Mouse (Mus musculus) heart, embryonic 13.5 days (tissue): ENCODE measurements around the gene Scarf1. TPM values are rescaled to one million over a fixed set of nuclear protein-coding genes. Genes with fewer than 3 reads are reported as not detected.

Experiments
- ATAC-seq: fragments of 200-750 bp; cut with Nextera tagmentation; 2 replicates; pipeline ENCODE4 v1.8.0; 2017; ENCODE audit warnings: moderate TSS enrichment; ENCODE audit not compliant: insufficient number of reproducible peaks, low FRiP score, low TSS enrichment; ENCODE audit errors: extremely low read depth
- H3K27ac ChIP-seq: fragments of 300-500 bp; sonication (generic); replicated peaks from 2 replicates; pipeline ENCODE4 v1.5.1; 2015; ENCODE audit warnings: moderate library complexity, mild to moderate bottlenecking, inconsistent platforms
- H3K27me3 ChIP-seq: fragments of 300-500 bp; sonication (generic); replicated peaks from 2 replicates; pipeline ENCODE4 v1.6.1; 2015; ENCODE audit warnings: mild to moderate bottlenecking, inconsistent platforms
- H3K36me3 ChIP-seq: fragments of 300-500 bp; sonication (generic); 2 replicates; pipeline ENCODE4 v1.6.1; 2015; ENCODE audit warnings: mild to moderate bottlenecking, inconsistent platforms
- H3K4me1 ChIP-seq: fragments of 300-500 bp; sonication (generic); 2 replicates; pipeline ENCODE4 v1.6.1; 2015; ENCODE audit warnings: inconsistent platforms
- H3K4me2 ChIP-seq: fragments of 300-500 bp; sonication (generic); 2 replicates; pipeline ENCODE4 v1.6.1; 2015; ENCODE audit warnings: inconsistent platforms, mild to moderate bottlenecking, moderate library complexity
- H3K4me3 ChIP-seq: fragments of 300-500 bp; sonication (generic); 2 replicates; pipeline ENCODE4 v1.5.1; 2015; ENCODE audit warnings: moderate library complexity, mild to moderate bottlenecking, inconsistent platforms
- H3K9ac ChIP-seq: fragments of 300-500 bp; sonication (generic); 2 replicates; pipeline ENCODE4 v1.6.1; 2015; ENCODE audit warnings: inconsistent platforms, mild to moderate bottlenecking, moderate library complexity
- H3K9me3 ChIP-seq: fragments of 300-500 bp; sonication (generic); 2 replicates; pipeline ENCODE4 v1.6.1; 2016; ENCODE audit warnings: inconsistent platforms
- WGBS: fragments of 180-500 bp; shearing (Covaris S2); methylation state at CpG from one replicate; pipeline ENCODE4 v1.1.7; 2015; ENCODE audit warnings: mixed read lengths; 5-methylcytosine and 5-hydroxymethylcytosine counted together
- microRNA counts: library from miRNA; unstranded; fragments of <30 nt; microRNA quantifications from one replicate; lab custom pipeline; 2016
- microRNA-seq: library from miRNA; unstranded; fragments of <30 nt; microRNA quantifications from one replicate; pipeline ENCODE4, GENCODE M21; 2016
- polyA plus RNA-seq: library from polyadenylated mRNA; unstranded; fragments of >200 nt; fragmentation: Nextera tagmentation; extraction: Ambion mirVana; gene quantifications from 2 replicates; pipeline ENCODE4 v1.2.1, GENCODE M21; 2015

The Scarf1 gene
- polyA plus RNA-seq, 1 experiment from 2014 or later, result 13.2 TPM

- H3K27me3 ChIP-seq, result peaks cover 33% of the 10 kb centered on the region
- no peak overlapping the region for H3K4me3 ChIP-seq
- H3K36me3 ChIP-seq, result no peaks in the 10 kb centered on the region
- no peaks in the 10 kb centered on the region for H3K9me3 ChIP-seq
- WGBS, result 72% methylated on average over 9 of the region's 9 CpGs
- H3K4me2 ChIP-seq, result no peak overlapping the region
- ATAC-seq, result no peak
- H3K27ac ChIP-seq, result no peak overlapping the region
- no peak overlapping the region for H3K9ac ChIP-seq
- peaks cover 15% of the 10 kb centered on the region for H3K4me1 ChIP-seq
These were observed 62.3 kb downstream of the Scarf1 start for GRCm38 (mm10) chr11:75575560-75576123.

MicroRNAs encoded within 50 kb of the gene (microRNA counts, 519-probe panel; counts per million panel counts)
- 6,696 counts per million, percentile 96 among the panel's probes with 10 or more counts for microRNA mmu-miR-22 (lab: Ali Mortazavi, UCI)

Small RNAs within 50 kb of the gene (microRNA-seq; reads per million reads assigned to microRNA genes)
- gene Mir22 (9,714 reads per million, percentile 95 among the genes with 10 or more reads in this experiment), gene Mir3971 (not detected)

Other genes with a start within 250 kb of the Scarf1 start
- gene Rpa1, start 165.2 kb upstream of the Scarf1 start, polyA plus RNA-seq, result 85.8 and 88.4 TPM in 2 replicates
- gene Smyd4, start 165.1 kb upstream of the Scarf1 start, polyA plus RNA-seq, result 12.9 and 13.1 TPM in 2 replicates
- 30.2 and 34.2 TPM in 2 replicates for gene Serpinf1, start 90.8 kb upstream of the Scarf1 start, polyA plus RNA-seq
- gene Serpinf2, start 73.9 kb upstream of the Scarf1 start, polyA plus RNA-seq, result 1.5 and 14.5 TPM in 2 replicates
- 3.7 and 3.8 TPM in 2 replicates for gene Wdr81, start 58.8 kb upstream of the Scarf1 start, polyA plus RNA-seq
- gene Tlcd2, start 51.8 kb upstream of the Scarf1 start, polyA plus RNA-seq, result 11.4 and 13.5 TPM in 2 replicates
- gene Prpf8, start 26.7 kb upstream of the Scarf1 start, polyA plus RNA-seq, result 31.6 and 32.1 TPM in 2 replicates
- gene Rilp, start 3.4 kb upstream of the Scarf1 start, polyA plus RNA-seq, result 3.4 TPM in 2 replicates
- 3.2 and 3.6 TPM in 2 replicates for gene Slc43a2, start 18.2 kb downstream of the Scarf1 start, polyA plus RNA-seq
- gene Pitpna, start 74.6 kb downstream of the Scarf1 start, polyA plus RNA-seq, result 54.4 and 56.7 TPM in 2 replicates
- gene Inpp5k, start 117.4 kb downstream of the Scarf1 start, polyA plus RNA-seq, result 18.9 and 20.9 TPM in 2 replicates
- 58.4 and 58.7 TPM in 2 replicates for gene Myo1c, start 137.0 kb downstream of the Scarf1 start, polyA plus RNA-seq
- 84.8 and 93.1 TPM in 2 replicates for gene Crk, start 165.7 kb downstream of the Scarf1 start, polyA plus RNA-seq
- gene Ywhae, start 219.3 kb downstream of the Scarf1 start, polyA plus RNA-seq, result 681 and 729 TPM in 2 replicates